ENCODE assay signal across 29 mouse cellular contexts in the genomic region with DNA sequence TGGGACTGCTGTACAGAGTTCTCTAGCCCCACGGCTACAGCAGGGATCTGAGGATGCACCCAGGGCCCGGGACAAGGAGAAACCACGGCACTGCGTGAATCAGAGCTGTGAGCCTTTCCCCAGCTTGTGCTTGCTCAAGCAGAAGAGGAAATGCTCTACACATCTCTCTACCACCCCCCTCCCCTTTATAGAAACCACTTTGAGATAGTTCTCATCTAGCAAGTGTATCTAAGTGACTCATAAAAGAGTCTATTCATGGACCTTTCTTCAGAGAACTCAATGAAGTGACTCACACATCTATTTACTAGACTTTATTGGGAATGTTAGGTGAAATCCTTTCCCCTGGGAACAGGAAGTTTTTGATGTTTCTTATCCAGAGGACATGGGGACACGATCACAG.
A peak's percentile ranks its signal among the peaks of the same experiment; 100 is the strongest.
DNase-seq lines count a peak whose midpoint lies in the region; ATAC-seq and TF ChIP-seq lines count a peak whose summit lies in the region.
"Had no signal": no experiment of that assay in that cellular context is flagged by ENCODE, and none has a peak within 500 bp of the region (broad histone marks: within the 10 kb centered on the region; RNA-seq: fewer than 3 reads in every experiment).

No protein-coding gene starts in this region.

- no peaks in the 10 kb centered on the region for H3K36me3 ChIP-seq in lung, postnatal 0 days (ENCODE audit: insufficient read depth, low read length)
- no peaks in the 10 kb centered on the region for H3K36me3 ChIP-seq in hindbrain, embryonic 14.5 days (replicated peaks; ENCODE audit: control insufficient read depth, insufficient read depth)
- H3K36me3 ChIP-seq: embryonic facial prominence, embryonic 12.5 days; forebrain, embryonic 15.5 days; G1E; hindbrain, embryonic 13.5 days; limb, embryonic 12.5 days; lung, embryonic 15.5 days; midbrain, embryonic 13.5 days had no signal

- H3K4me1 ChIP-seq in lung, postnatal 0 days (ENCODE audit: insufficient read depth, low read depth, low read length), result no peaks in the 10 kb centered on the region
- H3K4me1 ChIP-seq in hindbrain, embryonic 14.5 days (replicated peaks; ENCODE audit: control insufficient read depth, insufficient read depth, low read length), result no peaks in the 10 kb centered on the region
- H3K4me1 ChIP-seq: forebrain, embryonic 15.5 days; limb, embryonic 12.5 days; lung, embryonic 15.5 days; megakaryocyte, embryonic 14.5 days had no signal

- no peak overlapping the region for H3K4me3 ChIP-seq in lung, postnatal 0 days (ENCODE audit: low read depth, low read length)
- no peak overlapping the region for H3K4me3 ChIP-seq in hindbrain, embryonic 14.5 days (replicated peaks; ENCODE audit: low read length)
- H3K4me3 ChIP-seq: embryonic facial prominence, embryonic 12.5 days; forebrain, embryonic 15.5 days; hindbrain, embryonic 13.5 days; limb, embryonic 12.5 days; lung, embryonic 15.5 days; megakaryocyte, embryonic 14.5 days; midbrain, embryonic 13.5 days had no signal

- H3K9ac ChIP-seq in lung, postnatal 0 days (replicated peaks; ENCODE audit: low read depth), result no peak overlapping the region
- no peak overlapping the region for H3K9ac ChIP-seq in hindbrain, embryonic 14.5 days
- H3K9ac ChIP-seq: embryonic facial prominence, embryonic 12.5 days; forebrain, embryonic 15.5 days; hindbrain, embryonic 13.5 days; limb, embryonic 12.5 days; lung, embryonic 15.5 days; midbrain, embryonic 13.5 days had no signal

- no peaks in the 10 kb centered on the region for H3K9me3 ChIP-seq in lung, postnatal 0 days (ENCODE audit: low read length)
- H3K9me3 ChIP-seq in hindbrain, embryonic 14.5 days (ENCODE audit: control insufficient read depth, low read length), result no peaks in the 10 kb centered on the region
- H3K9me3 ChIP-seq: embryonic facial prominence, embryonic 12.5 days; forebrain, embryonic 15.5 days; lung, embryonic 15.5 days; midbrain, embryonic 13.5 days had no signal

- WGBS in lung, postnatal 0 days, result 36% methylated on average over 5 of the region's 5 CpGs
- 61% methylated on average over 5 of the region's 5 CpGs for WGBS in hindbrain, embryonic 14.5 days

- no peak overlapping the region for H3K27ac ChIP-seq in lung, postnatal 0 days (ENCODE audit: low read length)
- H3K27ac ChIP-seq in hindbrain, embryonic 14.5 days, result no peak overlapping the region
- H3K27ac ChIP-seq: embryonic facial prominence, embryonic 12.5 days; forebrain, embryonic 15.5 days; hindbrain, embryonic 13.5 days; limb, embryonic 12.5 days; lung, embryonic 15.5 days; midbrain, embryonic 13.5 days had no signal

- H3K4me2 ChIP-seq in lung, postnatal 0 days (replicated peaks; ENCODE audit: low read depth, low read length), result no peak overlapping the region
- no peak overlapping the region for H3K4me2 ChIP-seq in hindbrain, embryonic 14.5 days (replicated peaks)
- H3K4me2 ChIP-seq: embryonic facial prominence, embryonic 12.5 days; forebrain, embryonic 15.5 days; hindbrain, embryonic 13.5 days; limb, embryonic 12.5 days; liver, embryonic 11.5 days; lung, embryonic 15.5 days; midbrain, embryonic 13.5 days had no signal

- H3K27me3 ChIP-seq in lung, postnatal 0 days (replicated peaks; ENCODE audit: insufficient read depth, low read length), result no peaks in the 10 kb centered on the region
- H3K27me3 ChIP-seq in hindbrain, embryonic 14.5 days (ENCODE audit: control insufficient read depth, insufficient read depth, low read length), result no peaks in the 10 kb centered on the region
- H3K27me3 ChIP-seq: CH12.LX; embryonic facial prominence, embryonic 12.5 days; forebrain, embryonic 15.5 days; hindbrain, embryonic 13.5 days; limb, embryonic 12.5 days; lung, embryonic 15.5 days; midbrain, embryonic 13.5 days had no signal

- DNase-seq in lung, postnatal 0 days (ENCODE audit: low spot score), result peak; percentile 11
- no peak for DNase-seq in lung, adult 18-20 months
- DNase-seq in A20 (ENCODE audit: low read depth, low spot score), result peak; percentile 10
- peak; percentile 67 for DNase-seq in brain, adult 2 months (ENCODE audit: low read depth, low spot score)
- no peak for DNase-seq in hindbrain, embryonic 14.5 days (ENCODE audit: low spot score)
- DNase-seq in thymus, postnatal 10 days (ENCODE audit: low spot score in 2 of 2), result no peak
- no peak for DNase-seq in B cell, adult 2 months
- DNase-seq: adrenal gland, postnatal 10 days; cerebellum, adult 11 months; cerebellum, postnatal 10 days; gastrocnemius, postnatal 10 days; heart, adult 18-20 months; heart, postnatal 36 days; kidney, adult 18-20 months; kidney, postnatal 14 days; right cerebral cortex, postnatal 14 days; thymus, postnatal 25 days had no signal

- TF ChIP-seq EP300 in lung, postnatal 0 days (IDR thresholded peaks at IDR 0.05), result peak; percentile 63

- peak; percentile 55 for ATAC-seq in lung, postnatal 0 days
- ATAC-seq in megakaryocyte progenitor cell, adult 5-6 weeks (replicated peaks; ENCODE audit: poor library complexity), result peak; percentile 58
- no peak for ATAC-seq in hindbrain, embryonic 14.5 days (ENCODE audit: low FRiP score)
- ATAC-seq: forebrain, embryonic 15.5 days; inflammation-experienced regulatory T-cells, adult 6 months; midbrain, embryonic 13.5 days had no signal

- TF ChIP-seq CTCF in lung, postnatal 0 days (IDR thresholded peaks at IDR 0.05), result no peak

Comparison
In these comparisons a context has a peak if more than half of its experiments do, and no peak if none do; other contexts are left out.
1. DNase-seq: peak in lung, postnatal 0 days (single experiment), A20 (single experiment) and brain, adult 2 months (single experiment); none in lung, adult 18-20 months (0 of 2), hindbrain, embryonic 14.5 days (single experiment), thymus, postnatal 10 days (0 of 2) and B cell, adult 2 months (0 of 2).